Mouse (Mus musculus) ZHBTc4 (cell line): ENCODE data around the gene Xpo4.
A peak's percentile ranks its signal among the peaks of the same experiment; 100 is the strongest.

ENCODE experiments used
- DNase-seq: peaks from one replicate; pipeline ENCODE4 v3.0.0-alpha.2; 2011; ENCODE audit warnings: low read depth, low spot score

The Xpo4 gene

DNA sequence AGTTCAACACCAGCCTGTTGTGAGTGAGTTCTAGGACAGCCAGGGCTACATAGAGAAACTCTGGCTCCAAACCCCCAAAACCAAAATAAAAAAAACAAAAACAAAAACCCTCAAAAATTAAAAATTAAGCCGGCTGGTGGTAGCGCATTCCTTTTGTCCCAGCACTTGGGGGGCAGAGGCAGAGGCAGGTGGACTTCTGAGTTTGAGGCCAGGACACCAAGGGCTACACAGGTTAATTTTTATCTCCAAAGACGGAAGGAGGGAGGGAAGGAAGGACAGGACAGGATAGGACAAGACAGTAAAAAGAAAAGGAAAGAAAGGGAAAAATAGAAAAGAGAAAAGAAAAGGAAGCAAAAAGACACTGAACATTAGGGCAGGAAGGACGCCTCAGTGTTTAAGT lies 17.5 kb upstream of the Xpo4 start:
- DNase-seq: no peak

DNA sequence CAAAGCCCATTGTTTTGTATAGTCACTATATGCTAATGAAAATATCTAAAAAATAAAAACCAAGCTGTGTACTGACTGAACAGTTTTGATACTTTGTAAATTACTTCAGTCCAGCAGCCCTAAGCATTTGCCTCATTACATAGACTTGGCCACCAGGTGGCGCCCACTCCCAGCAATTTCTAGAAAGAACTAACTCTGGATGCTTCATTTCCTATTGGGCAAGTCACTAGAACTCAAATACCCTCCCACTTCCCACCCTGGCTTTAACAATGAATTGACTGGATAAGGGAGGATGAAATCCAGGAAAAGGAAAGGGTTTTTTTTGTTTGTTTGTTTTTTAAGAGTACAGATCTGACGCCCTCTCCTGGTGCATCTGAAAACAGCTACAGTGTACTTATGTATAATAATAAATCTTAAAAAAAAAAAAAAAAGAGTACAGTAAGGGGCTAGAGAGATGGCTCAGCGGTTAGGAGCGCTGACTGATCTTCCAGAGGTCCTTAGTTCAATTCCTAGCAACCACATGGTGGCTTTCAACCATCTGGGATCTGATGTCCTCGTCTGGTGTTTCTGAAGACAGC lies 14.8 kb upstream of the Xpo4 start:
- DNase-seq: peak; percentile 91

DNA sequence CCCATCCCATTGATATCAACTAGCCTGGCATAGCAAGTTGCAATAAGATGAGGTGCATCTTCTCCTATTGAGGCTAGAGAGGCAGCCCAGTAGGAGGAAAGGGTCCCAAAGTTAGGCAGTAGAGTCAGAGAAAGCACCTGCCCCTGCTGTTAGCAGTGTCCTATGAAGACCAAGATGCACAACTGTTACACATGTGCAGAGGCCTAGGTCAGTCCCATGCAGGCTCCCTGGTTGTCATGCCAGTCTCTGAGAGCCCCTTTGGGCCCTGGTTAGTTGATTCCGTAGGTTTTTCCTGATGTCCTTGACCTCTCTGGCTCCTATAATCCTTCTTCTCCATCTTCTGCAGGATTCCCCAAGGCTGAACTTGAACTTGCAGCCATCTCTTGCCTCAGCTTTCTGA lies 14.3 kb upstream of the Xpo4 start:
- no peak for DNase-seq

DNA sequence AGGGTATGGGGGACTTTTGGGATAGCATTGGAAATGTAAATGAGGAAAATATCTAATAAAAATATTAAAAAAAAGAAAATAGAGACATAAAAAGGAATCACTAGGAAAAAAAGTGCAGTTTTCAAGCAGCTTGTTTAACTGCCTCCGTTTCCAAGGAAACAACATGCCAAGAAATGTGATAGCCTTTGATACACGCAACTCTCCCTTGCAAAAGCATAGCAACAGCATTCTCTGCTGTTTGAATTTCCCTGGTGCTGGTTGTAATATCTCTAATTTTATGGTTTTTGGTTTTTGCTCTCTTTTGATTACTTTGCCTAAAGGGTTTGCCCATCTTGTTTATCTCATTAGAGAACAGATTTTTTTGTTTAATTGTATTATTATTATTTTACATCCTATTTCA lies 10.3 kb upstream of the Xpo4 start:
- no peak for DNase-seq

DNA sequence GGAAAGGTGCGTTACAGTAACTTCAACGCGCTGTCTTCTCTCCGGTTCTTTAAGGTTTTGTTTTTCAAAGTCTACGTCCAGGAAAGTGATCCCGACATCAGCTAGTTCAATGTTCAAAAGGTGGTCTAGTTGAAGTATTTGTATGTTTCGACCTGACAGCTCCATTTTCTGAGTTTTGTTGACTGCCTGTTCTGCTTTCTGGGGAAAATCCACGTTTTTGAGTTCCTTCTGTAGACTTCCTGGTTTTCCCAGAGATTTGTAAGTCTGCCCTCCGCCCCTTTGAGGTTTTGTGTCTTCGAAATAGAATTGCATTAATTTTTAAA lies 359 bp upstream of the Xpo4 start:
- DNase-seq: no peak

DNA sequence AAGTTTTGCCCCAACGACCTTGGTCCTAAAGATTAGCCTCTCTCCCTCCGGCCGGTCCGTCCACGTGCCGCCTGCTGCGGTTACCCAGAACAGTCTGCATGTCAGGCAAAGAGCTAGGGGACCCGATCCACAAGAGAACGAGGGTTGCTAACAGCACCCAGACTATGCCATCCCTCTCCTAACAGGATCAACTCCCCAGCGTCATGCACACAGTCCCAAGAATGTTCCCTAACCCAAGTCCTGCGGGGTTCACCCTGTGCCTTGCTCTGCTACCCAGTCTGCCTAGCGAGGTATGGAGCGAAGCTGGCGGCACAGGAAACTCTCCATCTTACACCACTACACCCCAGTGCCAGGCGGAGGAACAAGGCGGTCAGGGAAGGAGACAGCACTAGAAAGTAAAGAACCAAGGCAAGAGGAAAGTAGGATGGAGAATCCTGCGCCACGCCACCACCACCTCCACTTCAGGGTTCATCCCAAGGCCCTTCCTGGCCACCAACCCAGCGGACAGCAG lies 864 bp downstream of the Xpo4 start:
- peak; percentile 52 for DNase-seq

DNA sequence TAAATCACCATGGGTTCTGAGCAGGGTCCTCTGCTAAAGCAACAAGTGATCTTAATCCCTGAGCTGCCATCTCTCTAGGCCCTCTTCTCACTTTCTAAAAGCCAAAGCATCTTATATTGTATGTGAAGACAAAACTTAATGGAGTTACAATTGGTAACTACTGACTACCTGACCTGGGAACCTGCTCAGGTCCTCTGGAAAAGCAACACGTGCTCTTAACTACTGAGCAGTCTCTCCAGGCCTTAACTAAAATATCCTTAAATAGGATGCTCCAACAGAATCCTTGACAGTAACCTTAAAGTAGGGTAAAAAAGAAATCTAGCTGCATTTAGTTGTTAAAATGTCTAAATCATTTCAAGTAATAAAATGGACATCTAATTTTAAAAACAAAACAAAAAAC lies 1.6 kb downstream of the Xpo4 start:
- no peak for DNase-seq

DNA sequence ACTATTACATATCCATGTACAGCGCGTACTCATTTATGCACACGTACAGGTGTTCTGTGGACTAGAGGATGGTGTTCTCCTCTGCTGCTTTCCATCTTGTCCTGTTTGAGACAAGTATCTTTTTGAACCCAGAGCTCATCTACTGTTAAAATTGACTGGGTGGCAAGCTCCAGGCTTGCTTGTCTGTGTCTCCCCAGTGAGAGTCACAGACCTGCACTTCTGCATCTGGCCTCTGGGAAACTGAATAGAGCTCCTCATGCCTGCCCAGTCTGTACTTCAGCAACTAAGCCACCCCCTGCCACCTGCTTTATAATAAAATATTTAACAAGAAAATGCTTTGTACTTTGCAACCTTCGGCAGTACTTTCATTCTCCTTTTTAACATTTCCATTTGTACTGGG lies 6.9 kb downstream of the Xpo4 start:
- peak; percentile 62 for DNase-seq

DNA sequence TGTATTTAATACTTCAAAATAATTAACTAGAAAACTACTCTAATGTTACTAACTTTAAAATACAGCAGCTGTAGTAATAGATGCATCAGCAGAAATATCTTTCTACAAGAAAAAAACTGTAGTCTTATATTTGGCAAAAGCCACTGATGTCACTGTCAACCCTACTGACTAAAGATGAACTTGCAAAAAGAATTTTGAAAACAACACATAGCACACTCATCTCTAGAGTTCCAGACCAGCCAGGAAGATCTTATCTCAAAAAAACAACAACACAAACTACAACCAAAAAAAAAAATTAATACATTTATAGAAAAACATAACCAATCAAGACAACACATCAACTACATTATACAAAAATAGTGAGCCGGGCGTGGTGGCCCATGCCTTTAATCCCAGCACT lies 7.7 kb downstream of the Xpo4 start:
- no peak for DNase-seq

DNA sequence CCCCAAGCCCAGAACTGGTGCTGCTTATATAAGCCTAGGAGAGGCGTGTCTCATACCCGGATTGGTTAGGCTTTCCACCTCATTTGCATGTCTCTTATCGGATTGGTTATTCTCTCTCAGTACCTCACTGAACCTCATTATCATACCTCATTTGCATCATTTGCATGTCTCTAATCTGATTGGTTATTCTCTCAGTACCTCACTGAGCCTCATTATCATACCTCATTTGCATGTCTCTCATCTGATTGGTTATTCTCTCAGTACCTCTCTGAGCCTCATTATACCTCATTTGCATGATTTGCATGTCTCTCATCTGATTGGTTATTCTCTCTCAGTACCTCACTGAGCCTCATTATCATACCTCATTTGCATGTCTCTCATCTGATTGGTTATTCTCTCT lies 8.7 kb downstream of the Xpo4 start:
- peak; percentile 85 for DNase-seq

DNA sequence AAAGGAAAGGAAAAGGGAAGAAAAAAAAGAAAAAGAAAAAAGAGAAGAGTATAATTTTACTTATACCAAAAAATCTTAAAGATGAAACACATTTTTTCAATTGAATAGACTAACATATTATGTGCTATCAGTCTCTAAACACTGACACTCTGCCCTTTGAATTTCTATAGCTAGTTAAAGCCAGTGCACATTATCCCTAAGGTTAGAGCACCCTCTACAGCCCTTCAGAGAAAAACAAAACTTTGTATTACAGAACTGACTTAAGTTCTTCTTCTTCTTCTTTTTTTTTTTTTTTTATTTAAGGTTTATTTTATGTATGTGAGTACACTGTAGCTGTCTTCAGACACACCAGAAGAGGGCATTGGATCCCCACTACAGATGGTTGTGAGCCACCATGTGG lies 15.7 kb downstream of the Xpo4 start:
- no peak for DNase-seq

DNA sequence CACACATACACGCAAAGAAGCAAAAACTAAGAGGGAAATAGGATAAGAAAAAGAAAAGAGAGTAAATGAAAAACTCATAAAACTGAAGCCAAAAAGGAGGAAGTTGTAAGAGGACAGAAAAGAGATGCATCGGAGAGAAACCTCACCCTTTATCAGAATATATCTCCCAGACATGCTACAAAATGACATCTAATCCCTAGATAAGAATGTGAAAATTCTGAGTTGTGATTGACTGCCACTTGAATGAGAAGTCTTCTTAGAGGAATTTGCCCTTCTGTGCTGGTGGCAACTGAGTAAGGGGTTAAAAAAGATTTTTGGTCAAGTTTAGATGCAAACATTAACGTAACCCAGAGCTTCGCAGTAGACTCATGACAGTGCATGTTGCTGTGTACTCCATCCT lies 19.1 kb downstream of the Xpo4 start:
- DNase-seq: no peak

DNA sequence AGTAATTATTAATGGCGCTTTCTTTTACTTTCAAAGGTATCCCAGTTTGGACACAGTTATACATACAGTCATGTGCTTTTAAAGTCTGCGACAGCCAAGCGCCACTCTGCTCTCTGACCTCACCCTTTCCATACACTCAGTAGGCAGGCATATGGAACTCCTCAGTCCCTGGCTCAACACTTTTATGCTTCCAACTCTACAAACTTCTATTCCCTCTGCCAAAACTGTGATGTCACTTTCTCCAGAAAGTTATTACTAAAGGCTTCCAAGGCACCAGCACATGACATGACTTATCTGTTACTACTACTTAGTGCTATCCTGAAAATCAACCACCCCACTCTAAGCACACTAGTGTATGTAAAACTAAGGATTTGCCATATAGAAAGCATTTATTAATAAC lies 26.1 kb downstream of the Xpo4 start:
- no peak for DNase-seq

DNA sequence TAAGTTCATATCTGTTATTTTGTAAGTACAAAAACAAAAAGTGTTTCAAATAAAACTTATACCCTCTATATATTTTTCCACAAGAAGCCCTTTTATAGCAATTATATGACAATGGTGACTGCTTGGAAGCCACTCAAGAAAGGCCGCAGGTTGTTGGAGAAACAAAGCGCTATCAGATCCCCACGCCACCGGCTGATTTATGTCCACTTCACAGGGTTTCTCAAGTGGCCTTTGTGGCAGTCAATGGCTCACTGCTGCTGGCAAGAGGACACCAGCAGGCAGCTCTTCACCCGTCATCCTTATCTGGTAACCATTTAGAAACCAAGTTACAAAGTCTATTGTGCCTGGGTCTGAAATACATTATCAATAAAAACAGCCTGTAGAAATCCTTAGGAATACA lies 31.1 kb downstream of the Xpo4 start:
- DNase-seq: no peak

DNA sequence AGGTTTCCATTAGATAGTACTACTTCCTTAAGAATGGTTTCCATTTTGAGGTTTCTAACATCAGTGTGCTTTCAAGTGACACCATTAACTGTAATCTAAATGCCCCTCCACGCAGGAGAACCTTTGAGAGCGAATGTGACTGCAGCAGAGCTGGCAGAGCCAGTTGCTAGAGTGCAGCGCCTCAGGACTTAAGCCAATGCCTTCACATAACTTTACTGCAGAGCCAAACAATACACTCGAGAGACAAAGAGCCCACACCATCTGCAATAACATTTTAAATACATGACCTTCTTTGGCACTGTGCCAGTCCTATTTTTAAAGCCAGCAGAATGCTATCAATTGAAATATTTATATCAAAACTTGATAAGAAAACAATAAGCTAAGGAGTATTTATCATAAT lies 35.6 kb downstream of the Xpo4 start:
- DNase-seq: no peak

DNA sequence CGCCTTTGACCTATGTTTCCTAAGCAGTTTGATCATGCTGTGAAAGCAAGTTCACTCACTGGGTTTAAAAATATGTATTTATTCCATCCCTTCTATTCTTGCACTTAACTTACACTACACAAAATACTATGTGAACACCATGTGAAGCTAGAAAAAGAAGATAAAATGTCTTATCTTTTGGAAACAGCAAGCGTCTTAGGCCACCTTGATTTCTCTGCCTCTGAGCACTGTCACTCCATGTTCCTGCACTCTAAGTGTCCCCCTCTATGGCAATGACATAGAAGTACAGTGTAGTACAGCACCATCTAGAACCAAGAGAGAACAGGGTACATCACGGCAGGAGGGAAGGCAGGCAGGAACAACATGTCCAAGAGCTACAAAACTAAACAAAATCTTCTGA lies 42.3 kb downstream of the Xpo4 start:
- DNase-seq: no peak

DNA sequence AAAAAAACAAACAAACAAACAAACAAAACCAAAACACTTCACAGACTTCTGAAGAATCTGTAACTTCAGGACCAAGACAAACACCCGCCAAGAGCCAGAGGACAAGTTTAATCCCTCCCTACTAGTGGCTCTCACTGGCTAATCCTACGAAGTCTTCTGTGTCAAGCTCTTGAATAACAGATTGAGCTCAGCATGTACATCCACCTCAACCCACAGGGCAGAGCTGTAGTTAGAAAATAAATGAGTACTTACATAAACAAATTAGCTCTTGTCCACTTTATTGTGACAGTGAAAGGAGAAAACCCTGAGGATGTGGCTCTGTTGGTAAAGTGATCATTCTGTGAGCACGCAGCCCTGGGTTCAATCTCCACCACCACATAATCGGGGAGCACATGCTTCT lies 43.5 kb downstream of the Xpo4 start:
- no peak for DNase-seq

DNA sequence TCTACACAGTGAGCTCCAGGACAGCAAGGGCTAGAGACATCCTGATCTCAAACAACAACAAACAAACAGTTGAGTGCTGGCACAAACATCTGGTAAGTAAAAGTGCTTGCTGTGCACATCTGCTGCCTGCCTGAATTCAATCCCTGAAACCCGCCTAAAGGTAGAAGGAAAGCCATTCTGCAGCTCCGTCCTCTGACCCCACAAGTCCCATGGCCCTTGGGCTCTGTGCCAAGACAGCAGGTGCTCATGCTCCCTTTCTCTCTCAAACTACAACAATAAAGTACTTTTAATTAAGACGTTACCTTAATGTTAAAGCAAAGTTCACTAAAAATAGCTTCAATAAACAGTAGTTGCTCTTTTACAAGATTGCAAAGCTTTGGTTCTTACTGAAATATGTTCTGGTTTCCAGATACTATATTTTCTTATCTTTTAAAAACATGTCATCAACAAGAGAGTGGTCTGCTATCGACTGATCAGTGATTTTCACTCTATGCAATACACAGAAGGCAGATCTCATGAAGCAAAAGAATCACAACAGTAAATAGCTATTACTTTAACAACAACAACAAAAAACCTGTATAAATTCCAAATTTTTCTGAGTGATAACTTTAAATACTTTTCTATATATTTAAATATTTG lies 44.5 kb downstream of the Xpo4 start:
- DNase-seq: no peak

DNA sequence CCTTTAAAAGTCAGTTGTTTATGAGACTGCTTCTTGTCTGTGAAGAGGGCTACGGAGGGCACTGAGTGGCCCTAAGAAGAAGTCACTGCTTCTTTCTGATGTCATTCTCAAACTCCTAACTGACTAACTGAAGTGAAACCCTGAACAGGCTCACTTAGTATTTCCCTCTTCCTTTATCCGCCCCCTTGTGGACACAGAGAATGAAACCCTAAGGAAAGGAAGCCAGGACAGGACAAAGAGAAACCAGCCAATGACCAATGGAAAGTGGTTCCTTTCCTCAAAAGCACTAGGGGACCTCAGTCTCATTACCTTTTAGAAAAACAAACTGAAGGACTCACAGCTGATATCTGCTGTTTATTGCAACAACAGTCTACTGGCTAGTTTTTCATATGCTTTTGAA lies 45.7 kb downstream of the Xpo4 start:
- peak; percentile 82 for DNase-seq

DNA sequence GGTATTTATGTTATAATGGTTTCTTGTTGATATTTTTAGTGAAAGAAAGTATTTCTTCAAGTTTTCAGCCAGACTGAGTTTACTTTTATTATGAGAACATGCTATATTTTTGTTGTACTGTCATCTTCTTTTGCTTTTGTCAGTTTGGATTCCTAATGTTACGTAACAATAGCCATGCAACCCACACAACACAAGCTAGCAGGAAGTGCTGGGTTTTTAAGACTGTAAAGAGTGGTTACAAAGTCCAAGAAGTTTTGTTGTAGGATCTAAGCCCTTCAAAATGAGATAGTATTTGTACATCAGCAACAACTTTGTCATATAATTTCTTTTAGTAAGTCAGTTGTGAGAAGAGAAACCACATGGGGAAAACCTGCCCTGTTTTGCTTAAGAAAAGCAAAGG lies 47.6 kb downstream of the Xpo4 start:
- no peak for DNase-seq

DNA sequence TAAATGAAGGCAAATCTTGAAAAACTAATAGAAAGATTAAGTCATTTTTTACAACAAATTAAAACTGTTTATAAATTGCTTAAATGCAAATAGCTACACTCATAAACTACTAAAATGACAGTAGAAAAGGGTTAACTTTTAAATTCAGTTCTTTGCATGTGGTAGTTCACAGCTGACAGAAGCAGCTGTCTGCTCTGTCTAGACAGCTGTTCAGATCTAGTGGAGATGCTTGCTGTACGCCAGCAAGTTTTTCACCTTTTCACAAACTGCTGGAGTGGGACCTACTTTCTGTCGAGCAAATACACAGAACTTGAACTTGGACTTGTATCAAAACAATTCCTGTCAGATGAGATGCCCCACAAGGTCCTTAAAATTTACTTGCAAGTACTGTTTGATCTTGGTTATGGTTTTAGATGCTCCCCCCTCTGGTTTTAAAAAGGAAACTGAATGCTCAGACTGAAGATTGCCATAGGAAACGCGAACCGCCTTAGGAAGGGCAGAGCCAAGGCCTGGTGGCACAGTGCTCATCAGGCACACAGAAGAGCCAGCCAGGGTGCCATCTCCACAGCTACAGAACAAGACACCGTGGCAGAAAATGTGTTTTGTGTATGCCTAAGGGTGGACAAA lies 48.8 kb downstream of the Xpo4 start:
- DNase-seq: no peak

DNA sequence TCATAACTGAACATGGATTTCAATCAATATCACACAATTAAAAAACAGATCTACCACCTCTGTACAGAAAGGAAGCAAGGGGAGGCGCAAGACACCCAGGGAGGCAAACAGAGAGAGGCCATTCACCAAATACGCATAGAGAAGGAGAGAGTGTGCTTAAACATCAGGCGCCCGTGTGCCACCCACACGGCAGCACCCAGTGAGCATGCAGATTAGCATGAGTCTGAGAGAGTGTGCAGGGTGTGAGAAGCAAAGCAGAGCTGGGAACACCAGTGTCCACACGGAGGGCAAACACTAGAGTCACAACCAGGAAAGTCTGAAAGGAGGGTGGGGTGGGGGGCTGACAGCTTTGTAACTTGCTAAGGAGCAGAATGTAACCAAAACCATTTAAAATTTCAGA lies 49.4 kb downstream of the Xpo4 start:
- no peak for DNase-seq

DNA sequence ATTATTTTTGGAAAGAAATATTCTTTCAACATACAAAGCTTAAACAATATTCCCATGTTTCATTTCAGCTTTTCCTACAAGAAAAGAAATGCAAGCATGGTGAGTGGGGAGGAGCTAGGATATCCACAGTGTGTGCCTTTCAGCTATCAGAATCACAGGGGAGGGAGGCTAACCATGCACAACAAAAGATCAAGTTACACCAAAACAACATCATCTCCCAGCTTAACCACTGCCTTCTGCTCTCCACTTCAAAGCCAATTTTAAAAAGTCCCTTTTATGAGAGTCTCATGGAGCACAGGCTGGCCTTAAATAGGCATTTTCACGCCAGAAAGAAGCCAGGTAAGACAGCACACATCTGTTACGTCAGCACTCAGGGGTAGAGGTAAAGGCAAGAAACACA lies 54.2 kb downstream of the Xpo4 start:
- no peak for DNase-seq
